Mouse (Mus musculus): ENCODE measurements around the gene Notum.

Notum gene

GRCm38 (mm10) chr11:120633520-120634343 lies 27.2 kb downstream of the Notum start, which contains the start of gene Mafg:
TSS of gene Mafg (minus strand) at chr11:120633600.
- peak; percentile 93 for DNase-seq (ENCODE audit: low spot score)

DNA sequence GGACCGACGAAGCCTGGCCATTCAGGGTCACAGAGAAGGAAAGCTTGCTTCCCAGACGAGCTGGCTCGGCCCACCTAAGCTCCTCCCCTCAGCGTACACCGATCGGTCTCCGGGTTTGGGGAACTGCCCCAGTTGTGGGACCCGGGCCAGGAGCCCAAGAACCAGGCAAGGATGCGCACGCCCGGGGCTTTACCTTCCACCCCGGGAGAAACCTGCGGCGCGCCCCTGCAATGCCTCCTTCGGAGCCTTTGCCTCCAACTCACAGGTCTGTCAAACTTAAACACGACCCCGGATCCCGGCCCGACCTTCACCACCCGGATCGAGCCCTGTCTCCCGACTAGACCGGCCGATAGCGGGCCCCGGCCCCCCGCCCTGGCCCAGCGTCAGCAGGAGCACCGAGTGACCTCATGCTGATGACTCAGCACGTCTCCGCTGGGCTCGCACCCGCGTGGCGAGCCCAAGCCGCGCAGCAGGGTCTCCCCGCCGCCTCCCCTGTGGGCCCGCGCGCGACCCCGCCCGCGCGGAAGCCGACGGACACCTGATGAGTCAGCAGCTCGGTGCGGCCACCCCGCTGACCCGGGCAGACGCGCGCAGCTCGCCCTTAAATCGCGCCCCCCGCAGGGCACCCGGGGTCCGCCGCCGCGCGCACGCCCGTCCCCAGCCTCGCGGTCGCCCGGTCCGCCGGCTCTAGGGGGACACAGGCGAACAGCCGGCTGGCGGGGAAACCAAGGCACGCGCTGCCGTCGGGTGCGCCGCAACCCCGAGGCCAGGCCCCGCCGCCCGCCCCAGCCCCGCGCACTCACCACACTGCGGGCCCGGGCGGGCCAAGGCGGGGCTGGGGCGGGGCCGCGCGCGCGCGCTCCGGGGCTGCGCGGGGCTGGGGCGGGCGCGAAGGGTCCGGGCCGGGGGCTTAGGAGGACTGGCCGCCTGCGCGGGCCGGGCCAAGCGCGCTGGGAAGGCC lies 28.1 kb downstream of the Notum start:
- peak; percentile 80 for DNase-seq (ENCODE audit: low spot score)

- DNase-seq (ENCODE audit: low spot score): no peak
These were observed 29.1 kb downstream of the Notum start for GRCm38 (mm10) chr11:120631726-120632448.

- no peak for DNase-seq (ENCODE audit: low spot score)
These were observed 29.9 kb downstream of the Notum start for GRCm38 (mm10) chr11:120630881-120631725.

DNA sequence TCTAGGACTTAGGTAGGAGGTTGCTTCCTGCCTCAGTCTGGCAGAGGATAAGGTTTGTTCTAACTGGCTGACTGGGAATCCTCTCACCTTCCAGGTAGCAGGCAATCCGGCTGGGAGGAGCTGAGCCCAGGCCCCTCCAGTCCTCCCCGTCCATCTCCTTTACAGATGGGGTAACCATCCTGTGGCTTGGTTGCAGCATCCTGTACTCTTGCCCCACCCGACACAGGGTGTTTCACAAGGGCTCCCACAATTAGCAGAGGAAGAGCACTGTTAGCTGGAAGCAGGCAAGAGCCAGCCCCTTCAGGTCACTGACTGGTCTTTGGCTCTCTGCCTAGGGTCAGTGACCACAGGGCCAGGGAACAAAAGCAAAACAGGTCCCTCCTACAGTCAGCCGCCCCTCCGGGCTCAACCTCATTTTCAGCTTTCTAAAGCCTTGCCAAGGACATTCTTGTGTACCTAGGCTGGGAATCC lies 30.5 kb downstream of the Notum start:
- DNase-seq (ENCODE audit: low spot score): no peak

DNA sequence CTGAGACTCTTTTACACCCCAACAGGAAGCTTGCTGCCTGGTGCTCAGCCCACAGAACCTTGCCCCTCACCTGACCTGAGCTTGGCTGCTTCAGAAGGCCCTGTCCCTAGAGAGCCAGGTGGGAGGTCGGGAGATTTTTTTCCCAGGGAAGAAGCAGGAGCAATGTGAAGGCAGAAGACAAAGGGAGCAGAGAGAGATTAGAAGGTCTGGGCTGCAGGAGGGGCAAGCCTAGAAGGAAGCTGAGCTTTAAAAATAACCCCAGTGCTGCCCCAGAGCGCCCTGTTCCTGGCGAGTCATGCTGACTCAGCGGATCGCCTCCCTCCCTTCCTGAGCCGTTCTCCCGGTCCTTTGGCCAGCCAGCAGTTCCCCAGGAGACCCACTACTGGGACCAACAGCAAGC lies 31.1 kb downstream of the Notum start:
- DNase-seq (ENCODE audit: low spot score): peak; percentile 66

GRCm38 (mm10) chr11:120629341-120629730 lies 31.6 kb downstream of the Notum start:
- no peak for DNase-seq (ENCODE audit: low spot score)

GRCm38 (mm10) chr11:120628601-120629340 lies 32.2 kb downstream of the Notum start:
- DNase-seq (ENCODE audit: low spot score): no peak

- no peak for DNase-seq (ENCODE audit: low spot score)
These were observed 33.3 kb downstream of the Notum start for GRCm38 (mm10) chr11:120627468-120628300.

GRCm38 (mm10) chr11:120626785-120627467 lies 34.0 kb downstream of the Notum start:
- DNase-seq (ENCODE audit: low spot score): no peak

- no peak for DNase-seq (ENCODE audit: low spot score)
These were observed 35.7 kb downstream of the Notum start, which contains the start of gene Sirt7 for GRCm38 (mm10) chr11:120625152-120625775. TSS of gene Sirt7 (minus strand) at chr11:120625240.

GRCm38 (mm10) chr11:120624680-120625111 lies 36.3 kb downstream of the Notum start:
- DNase-seq (ENCODE audit: low spot score): peak; percentile 87

GRCm38 (mm10) chr11:120623961-120624679 lies 36.9 kb downstream of the Notum start:
- peak; percentile 72 for DNase-seq (ENCODE audit: low spot score)

GRCm38 (mm10) chr11:120622805-120623204 lies 38.2 kb downstream of the Notum start:
- DNase-seq (ENCODE audit: low spot score): no peak

GRCm38 (mm10) chr11:120620195-120620594 lies 40.8 kb downstream of the Notum start:
- no peak for DNase-seq (ENCODE audit: low spot score)

DNA sequence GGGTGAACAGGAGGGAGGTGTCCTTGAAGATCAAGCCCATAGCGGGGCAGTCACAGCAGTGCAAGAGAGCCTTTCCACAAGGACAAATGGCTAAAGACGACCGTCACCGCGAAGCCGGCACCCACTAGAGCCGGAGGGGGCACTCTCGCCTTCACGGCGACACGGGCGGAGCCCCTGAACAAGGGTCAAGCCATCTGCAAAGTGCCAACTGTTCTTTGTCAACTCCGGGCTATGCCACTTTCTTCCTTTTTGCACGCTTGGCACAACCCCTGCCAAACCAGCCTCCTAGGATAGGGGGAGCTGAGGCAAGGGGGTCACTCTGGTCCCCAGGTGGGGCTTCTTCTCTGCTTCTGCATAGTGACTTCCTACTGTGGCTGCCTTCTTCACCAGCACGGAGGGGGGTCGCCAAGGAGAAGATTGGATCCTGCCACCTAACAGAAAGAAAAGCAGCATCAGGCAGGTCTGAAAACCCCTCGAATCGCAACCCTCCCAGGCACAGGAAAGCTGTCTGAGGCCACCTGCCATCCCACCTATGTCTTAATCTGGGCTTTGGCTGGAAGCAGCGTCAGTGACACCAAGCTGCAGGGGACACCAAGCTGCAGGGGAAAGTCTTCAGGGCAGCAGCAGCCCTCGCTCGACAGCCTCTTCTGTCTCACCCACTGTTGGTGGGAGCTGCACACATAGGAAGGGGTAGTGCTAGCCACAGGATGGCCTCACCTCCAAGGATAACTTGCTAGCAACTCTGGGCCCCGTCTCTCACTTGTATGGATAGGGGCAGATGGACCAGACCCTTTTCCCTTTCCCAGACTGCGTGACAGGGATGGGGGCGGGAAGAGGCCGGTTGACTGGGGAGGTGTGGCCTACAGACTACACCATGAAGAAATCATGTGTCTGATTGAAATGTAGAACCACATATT lies 42.1 kb downstream of the Notum start:
- no peak for DNase-seq (ENCODE audit: low spot score)

Data from urinary bladder, postnatal 14 days (tissue).